Mouse (Mus musculus): ENCODE results near the gene Hhex. TPM values are rescaled to one million over a fixed set of nuclear protein-coding genes. Genes with fewer than 3 reads are reported as not detected.

Gene Hhex
- polyA plus RNA-seq, 1 experiment from 2014 or later = 8.2 TPM

DNA sequence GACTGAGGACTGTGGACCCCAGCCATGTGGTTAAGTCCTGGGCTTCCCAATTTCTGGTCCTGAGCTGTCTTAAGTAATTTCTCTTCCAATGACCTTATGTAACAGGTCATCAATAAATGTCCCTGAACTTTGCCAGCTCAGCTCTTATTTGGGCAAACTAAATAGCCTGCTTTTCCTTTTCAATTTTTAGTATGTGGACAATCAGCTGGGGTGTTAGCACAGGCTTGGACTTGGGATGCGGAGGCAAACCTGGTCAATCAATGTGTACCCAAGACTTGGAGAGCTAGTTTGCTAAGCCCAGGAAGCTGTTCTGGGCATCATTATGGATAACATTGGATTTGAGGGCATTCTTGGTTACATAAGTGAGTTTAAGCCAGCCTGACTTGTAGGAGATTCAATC is 21.4 kb downstream of the Hhex start:
- Histone ChIP-seq H3K9me3 (0 out of 2 replicates have a peak, but pooled peaks cover 3% of the 10 kb centered on the region), H3K9ac (no peak overlapping the region), H3K4me3 (no peak overlapping the region), H3K4me1 (no peaks in the 10 kb centered on the region), H3K27ac (no peak overlapping the region), H3K27me3 (replicated peaks) (no peaks in the 10 kb centered on the region), H3K36me3 (no peaks in the 10 kb centered on the region), H3K4me2 (replicated peaks) (no peak overlapping the region)
- no peak for ATAC-seq (ENCODE audit: low FRiP score, low read depth)
- WGBS = 100% methylated on average over 1 of the region's 1 CpGs

DNA sequence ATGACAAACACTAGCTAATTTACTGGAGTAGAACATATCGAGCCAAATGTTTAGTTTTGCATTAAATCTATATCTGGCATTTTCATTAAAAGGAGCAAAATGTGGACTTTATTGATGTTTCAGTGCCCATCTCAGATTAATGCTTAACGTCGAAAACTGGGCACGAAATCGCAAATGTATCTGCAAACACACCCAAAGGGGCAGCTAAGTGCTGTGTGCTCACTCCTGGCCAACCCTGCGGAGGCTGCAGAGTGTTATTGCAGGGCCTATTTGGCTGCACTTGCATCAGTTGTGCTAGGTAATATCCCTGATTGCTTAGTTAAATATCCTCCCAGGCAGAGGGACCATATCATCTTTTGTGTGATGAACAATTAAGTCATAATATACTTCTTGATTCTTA is 23.4 kb downstream of the Hhex start:
- no peak for ATAC-seq (ENCODE audit: low FRiP score, low read depth)
- H3K4me2 ChIP-seq (replicated peaks) = no peak overlapping the region
- no peak overlapping the region for H3K27ac ChIP-seq
- no peaks in the 10 kb centered on the region for H3K36me3 ChIP-seq
- WGBS = 81% methylated on average over 6 of the region's 6 CpGs
- H3K27me3 ChIP-seq (replicated peaks) = no peaks in the 10 kb centered on the region
- H3K9me3 ChIP-seq = 0 out of 2 replicates have a peak, but pooled peaks cover 4% of the 10 kb centered on the region
- H3K9ac ChIP-seq = no peak overlapping the region
- H3K4me1 ChIP-seq = no peaks in the 10 kb centered on the region
- H3K4me3 ChIP-seq = no peak overlapping the region

DNA sequence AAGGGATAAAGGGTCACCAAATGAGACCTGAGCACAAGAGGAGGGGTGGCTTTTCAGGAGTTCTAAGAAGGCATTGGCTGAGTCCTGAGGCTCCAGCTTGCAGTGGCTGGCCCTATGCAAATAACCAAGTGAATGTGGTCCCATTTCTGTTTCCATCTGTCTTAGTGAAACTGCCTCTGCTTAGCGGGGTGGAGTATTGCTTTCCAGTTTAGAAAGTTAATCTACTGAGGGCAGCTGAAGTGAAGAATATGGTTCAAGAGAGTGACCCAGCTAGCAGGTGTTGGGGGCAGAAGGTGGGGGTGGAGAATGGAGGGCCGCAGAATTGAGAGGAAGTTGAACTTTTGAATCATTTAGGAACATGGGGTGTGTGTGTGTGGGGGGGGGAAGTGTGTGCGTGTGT is 31.8 kb downstream of the Hhex start:
- Histone ChIP-seq H3K9me3 (no peaks in the 10 kb centered on the region), H3K27me3 (replicated peaks) (no peaks in the 10 kb centered on the region), H3K4me1 (no peaks in the 10 kb centered on the region), H3K4me3 (no peak overlapping the region), H3K27ac (no peak overlapping the region), H3K4me2 (replicated peaks) (no peak overlapping the region), H3K36me3 (no peaks in the 10 kb centered on the region), H3K9ac (no peak overlapping the region)
- ATAC-seq (ENCODE audit: low FRiP score, low read depth) = no peak
- WGBS = 88% methylated on average over 3 of the region's 3 CpGs

DNA sequence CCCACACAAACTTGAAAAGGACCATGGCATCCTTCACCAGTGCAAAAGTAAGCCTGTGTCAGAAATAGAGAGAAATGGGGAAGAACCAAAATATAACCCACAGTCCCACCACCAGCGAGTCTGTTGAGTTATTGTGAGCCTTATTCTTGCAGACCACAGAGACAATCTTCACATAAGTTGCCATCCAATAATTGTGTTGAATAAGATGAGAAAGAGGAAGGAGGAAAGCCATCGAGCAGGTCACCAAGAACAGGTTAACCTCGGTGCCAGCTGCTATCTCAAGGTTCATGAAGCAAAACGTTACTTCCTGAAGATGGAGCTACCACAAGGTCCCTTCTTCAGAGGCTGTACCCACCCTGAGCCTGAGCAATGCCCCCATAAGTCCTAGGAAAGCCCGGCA is 32.4 kb downstream of the Hhex start:
- WGBS = 90% methylated on average over 5 of the region's 5 CpGs
- no peak overlapping the region for H3K4me2 ChIP-seq (replicated peaks)
- no peak overlapping the region for H3K4me3 ChIP-seq
- H3K27me3 ChIP-seq (replicated peaks) = no peaks in the 10 kb centered on the region
- no peaks in the 10 kb centered on the region for H3K4me1 ChIP-seq
- ATAC-seq (ENCODE audit: low FRiP score, low read depth) = no peak
- H3K27ac ChIP-seq = no peak overlapping the region
- no peak overlapping the region for H3K9ac ChIP-seq
- H3K36me3 ChIP-seq = no peaks in the 10 kb centered on the region
- no peaks in the 10 kb centered on the region for H3K9me3 ChIP-seq

DNA sequence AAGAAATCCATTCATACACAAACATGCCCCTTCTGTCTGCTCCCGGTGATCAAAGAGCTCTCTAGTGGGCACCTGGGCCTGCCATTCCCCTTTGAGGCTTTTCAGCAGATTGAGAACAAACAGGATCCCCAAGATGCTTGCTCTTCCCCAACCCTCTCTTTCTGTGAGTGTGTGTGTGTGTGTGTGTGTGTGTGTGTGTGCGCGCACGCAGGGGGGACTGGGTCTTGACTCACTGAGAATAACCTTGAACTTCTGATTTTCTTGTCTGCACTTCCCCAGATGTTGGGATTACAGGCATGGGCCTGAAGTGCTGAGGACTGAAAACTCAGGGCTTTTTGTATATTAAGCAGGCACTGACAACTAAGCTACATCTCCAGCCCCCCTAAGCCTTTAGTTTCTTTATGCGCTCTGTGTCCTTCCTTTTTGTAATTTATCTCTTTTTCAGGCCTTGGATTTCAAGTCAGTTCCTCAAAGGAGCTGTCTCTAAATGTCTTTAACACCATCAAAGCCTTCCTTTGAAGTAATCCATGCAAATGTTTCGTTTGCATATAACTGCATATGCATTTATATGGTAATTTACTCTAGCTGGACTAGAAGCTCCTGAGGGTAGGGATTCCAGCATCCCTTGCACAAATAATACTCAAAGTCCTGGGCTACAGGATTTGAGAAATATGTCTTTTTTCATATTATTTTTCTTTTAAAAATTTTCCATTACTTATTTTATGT is 34.4 kb downstream of the Hhex start:
- Histone ChIP-seq H3K4me1 (no peaks in the 10 kb centered on the region), H3K9me3 (no peaks in the 10 kb centered on the region), H3K27me3 (replicated peaks) (no peaks in the 10 kb centered on the region), H3K9ac (no peak overlapping the region), H3K27ac (no peak overlapping the region), H3K4me3 (no peak overlapping the region), H3K36me3 (no peaks in the 10 kb centered on the region), H3K4me2 (replicated peaks) (no peak overlapping the region)
- 56% methylated on average over 6 of the region's 6 CpGs for WGBS
- no peak for ATAC-seq (ENCODE audit: low FRiP score, low read depth)

DNA sequence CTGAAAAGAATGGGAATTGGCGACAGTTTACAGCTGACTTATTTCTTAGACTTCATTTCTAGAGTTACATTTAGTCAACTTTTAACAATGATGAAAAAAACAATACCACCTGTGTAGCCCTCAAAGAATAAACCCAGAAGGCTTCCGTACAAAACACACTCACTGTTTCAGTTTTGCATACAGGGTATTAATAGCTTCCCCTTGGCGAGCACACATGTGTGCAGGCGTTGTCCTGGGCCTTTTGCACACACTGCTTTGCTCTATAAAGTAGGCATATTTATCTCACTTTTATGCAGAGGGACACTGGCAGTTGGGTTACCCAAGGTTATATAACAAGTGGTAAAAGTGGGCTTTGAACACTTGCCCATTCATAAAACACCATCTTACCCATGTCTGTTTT is 37.1 kb downstream of the Hhex start:
- Histone ChIP-seq H3K9ac (no peak overlapping the region), H3K36me3 (no peaks in the 10 kb centered on the region), H3K4me2 (replicated peaks) (no peak overlapping the region), H3K27me3 (replicated peaks) (no peaks in the 10 kb centered on the region), H3K4me3 (no peak overlapping the region), H3K27ac (no peak overlapping the region), H3K9me3 (no peaks in the 10 kb centered on the region), H3K4me1 (no peaks in the 10 kb centered on the region)
- WGBS = 88% methylated on average over 4 of the region's 4 CpGs
- no peak for ATAC-seq (ENCODE audit: low FRiP score, low read depth)

DNA sequence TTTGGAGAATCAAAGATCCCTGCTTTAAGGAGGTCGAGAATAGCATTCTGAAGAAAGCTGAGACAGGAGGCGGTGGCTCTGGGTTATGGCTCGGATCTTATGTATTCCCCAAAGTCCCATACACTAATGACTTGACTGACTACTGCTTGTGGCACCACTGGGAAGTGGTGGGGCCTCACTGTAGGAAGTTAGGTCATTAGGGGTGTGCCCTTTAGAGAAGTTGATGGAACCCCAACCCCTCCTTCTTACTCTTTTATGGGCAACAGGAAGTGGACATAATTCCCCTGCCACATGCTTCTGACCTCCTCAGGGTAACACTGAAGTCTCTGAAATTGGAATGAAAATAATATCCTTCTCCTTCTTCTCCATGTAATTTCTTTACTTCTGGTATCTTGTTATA is 38.0 kb downstream of the Hhex start:
- Histone ChIP-seq H3K9ac (no peak overlapping the region), H3K36me3 (no peaks in the 10 kb centered on the region), H3K27me3 (replicated peaks) (no peaks in the 10 kb centered on the region), H3K27ac (no peak overlapping the region), H3K4me2 (replicated peaks) (no peak overlapping the region), H3K9me3 (no peaks in the 10 kb centered on the region), H3K4me1 (no peaks in the 10 kb centered on the region), H3K4me3 (no peak overlapping the region)
- WGBS = 69% methylated on average over 3 of the region's 3 CpGs
- ATAC-seq (ENCODE audit: low FRiP score, low read depth) = no peak

DNA sequence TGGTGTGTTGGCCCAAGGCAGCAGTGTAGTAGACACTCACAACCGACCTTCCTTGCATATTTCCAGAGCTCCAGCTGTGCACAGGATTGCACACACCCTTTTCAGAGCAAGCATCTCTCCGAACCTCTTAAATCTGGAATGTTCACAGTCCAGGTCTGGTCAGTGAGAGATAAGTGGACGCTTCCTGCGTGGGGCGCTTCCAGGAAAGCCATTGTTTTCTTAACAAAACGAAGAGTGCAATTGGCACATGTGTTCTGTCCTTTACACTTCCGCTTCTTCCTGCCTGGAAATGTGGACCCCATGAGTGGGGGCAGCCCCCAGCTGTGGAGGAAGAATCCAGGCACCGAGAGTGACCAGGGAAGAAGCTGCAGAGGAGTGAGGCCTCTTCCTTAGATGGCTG is 47.1 kb downstream of the Hhex start:
- no peak overlapping the region for H3K27ac ChIP-seq

DNA sequence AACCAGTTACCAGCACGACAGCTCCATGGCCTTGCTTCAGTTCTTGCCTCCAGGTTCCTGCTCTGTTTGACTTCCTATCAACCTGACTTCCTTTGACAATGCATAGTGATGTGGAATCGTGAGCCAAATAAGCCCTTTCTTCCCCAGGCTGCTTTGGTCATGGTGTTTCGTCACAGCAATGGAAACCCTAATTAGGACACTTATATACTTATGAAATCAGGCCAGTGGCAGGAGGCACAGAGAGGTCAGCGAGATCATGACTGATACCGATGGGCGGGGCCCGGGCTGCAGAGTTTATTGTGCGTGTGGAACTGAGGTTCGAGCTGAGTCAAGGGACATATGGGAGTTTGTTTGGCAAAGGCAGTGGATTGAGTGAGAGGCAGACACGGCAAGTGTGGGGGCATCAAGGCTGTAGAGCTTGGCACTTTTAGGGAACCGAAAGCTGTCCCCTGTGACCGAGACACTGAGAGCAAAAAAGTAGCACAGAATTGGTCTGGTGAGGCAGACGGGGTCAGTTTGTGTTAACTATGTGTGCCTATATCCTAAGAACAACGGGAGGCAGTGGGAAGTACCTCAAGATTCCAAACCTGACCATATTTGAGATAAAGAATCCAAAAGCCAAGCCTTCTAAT is 48.1 kb downstream of the Hhex start:
- Histone ChIP-seq H3K4me1 (no peaks in the 10 kb centered on the region), H3K27ac (no peak overlapping the region), H3K9me3 (no peaks in the 10 kb centered on the region), H3K4me3 (no peak overlapping the region), H3K36me3 (no peaks in the 10 kb centered on the region), H3K9ac (no peak overlapping the region), H3K27me3 (replicated peaks) (no peaks in the 10 kb centered on the region), H3K4me2 (replicated peaks) (no peak overlapping the region)
- ATAC-seq (ENCODE audit: low FRiP score, low read depth) = no peak
- 91% methylated on average over 14 of the region's 14 CpGs for WGBS

More for the DNA sequence above, 47.1 kb downstream of the Hhex start:
- H3K4me2 ChIP-seq (replicated peaks) = no peak overlapping the region
- H3K9me3 ChIP-seq = no peaks in the 10 kb centered on the region
- ATAC-seq (ENCODE audit: low FRiP score, low read depth) = no peak
- H3K27me3 ChIP-seq (replicated peaks) = no peaks in the 10 kb centered on the region
- no peak overlapping the region for H3K9ac ChIP-seq
- no peaks in the 10 kb centered on the region for H3K4me1 ChIP-seq
- 77% methylated on average over 8 of the region's 8 CpGs for WGBS
- H3K4me3 ChIP-seq = no peak overlapping the region
- H3K36me3 ChIP-seq = no peaks in the 10 kb centered on the region

DNA sequence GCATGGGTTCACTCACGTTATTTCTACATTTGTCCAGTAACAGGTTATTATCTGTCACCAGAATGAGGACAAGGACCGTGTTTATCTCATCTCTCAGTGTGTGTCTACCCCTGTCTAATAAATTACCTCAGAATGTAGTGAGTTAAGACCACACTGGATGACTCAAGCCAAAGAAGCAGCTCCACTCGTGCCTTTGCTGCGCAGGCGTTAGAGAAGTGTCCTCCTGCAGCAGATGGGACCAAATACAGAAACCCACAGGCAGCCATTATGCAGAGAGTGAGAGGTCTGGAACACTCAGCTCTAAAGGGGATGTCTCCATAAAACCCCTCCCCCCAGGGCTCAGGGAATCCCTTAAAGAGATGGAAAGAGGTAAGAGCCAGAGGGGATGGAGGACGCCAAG is 50.2 kb downstream of the Hhex start:
- 90% methylated on average over 6 of the region's 6 CpGs for WGBS
- no peaks in the 10 kb centered on the region for H3K4me1 ChIP-seq
- ATAC-seq (ENCODE audit: low FRiP score, low read depth) = no peak

DNA sequence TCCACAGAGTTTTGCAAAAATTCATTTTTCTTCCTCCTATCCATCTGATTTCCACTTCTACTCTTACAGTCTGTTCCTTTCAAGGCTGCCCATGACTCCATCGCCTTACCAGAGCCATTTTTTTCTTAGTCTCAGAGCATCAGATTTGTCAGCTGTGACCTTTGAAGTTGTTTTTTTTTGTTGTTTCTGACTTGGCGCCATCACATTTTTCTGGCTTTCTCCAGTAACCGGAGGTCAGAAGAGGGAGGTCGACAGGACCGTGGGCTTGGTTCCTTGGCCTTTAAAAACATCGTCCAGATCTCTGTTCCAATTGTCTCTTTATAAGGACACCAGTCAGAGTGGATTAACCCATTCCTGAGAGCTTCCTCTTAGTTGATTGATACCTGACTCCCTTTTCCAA is 52.2 kb downstream of the Hhex start:
- Histone ChIP-seq H3K36me3 (no peaks in the 10 kb centered on the region), H3K9me3 (no peaks in the 10 kb centered on the region), H3K4me1 (no peaks in the 10 kb centered on the region), H3K4me3 (no peak overlapping the region), H3K27ac (no peak overlapping the region), H3K9ac (no peak overlapping the region), H3K4me2 (replicated peaks) (no peak overlapping the region), H3K27me3 (replicated peaks) (no peaks in the 10 kb centered on the region)
- 87% methylated on average over 6 of the region's 6 CpGs for WGBS
- no peak for ATAC-seq (ENCODE audit: low FRiP score, low read depth)

More for the DNA sequence above, 50.2 kb downstream of the Hhex start:
- Histone ChIP-seq H3K36me3 (no peaks in the 10 kb centered on the region), H3K4me2 (replicated peaks) (no peak overlapping the region), H3K9me3 (no peaks in the 10 kb centered on the region), H3K27me3 (replicated peaks) (no peaks in the 10 kb centered on the region), H3K27ac (no peak overlapping the region), H3K9ac (no peak overlapping the region), H3K4me3 (no peak overlapping the region)

DNA sequence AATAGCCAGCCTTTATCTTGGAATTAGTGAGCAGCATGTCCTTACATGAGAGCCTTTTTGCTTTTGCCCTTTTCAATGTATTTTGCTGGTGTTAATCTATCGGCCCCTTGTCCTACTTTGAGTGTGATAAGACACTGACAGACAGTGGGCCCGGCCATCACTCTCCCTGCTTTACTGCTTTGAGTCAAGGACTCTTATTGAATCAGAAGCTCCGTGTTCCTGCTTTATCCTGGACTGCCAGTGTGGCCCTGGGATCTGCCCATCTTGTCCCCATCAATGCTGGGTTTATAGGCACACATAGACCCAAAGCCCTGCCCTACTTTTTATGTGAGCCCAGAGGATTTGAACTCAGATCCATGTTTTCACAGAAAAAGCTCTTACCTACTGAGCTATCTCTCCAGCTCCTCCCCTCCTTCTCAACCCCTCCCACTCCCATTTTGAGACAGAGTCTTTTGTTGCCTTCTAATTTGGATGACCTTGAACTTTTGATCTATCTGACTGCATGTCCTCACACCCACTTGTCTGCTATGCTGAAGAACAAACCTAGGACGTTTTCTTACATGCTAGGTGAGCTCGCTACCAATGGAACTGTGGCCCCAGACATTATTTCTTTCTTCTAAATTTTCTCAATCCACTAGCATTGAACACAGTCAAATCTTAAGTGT is 53.3 kb downstream of the Hhex start:
- Histone ChIP-seq H3K27ac (no peak overlapping the region), H3K4me1 (no peaks in the 10 kb centered on the region), H3K27me3 (replicated peaks) (no peaks in the 10 kb centered on the region), H3K36me3 (no peaks in the 10 kb centered on the region), H3K4me3 (no peak overlapping the region), H3K9me3 (no peaks in the 10 kb centered on the region), H3K4me2 (replicated peaks) (no peak overlapping the region), H3K9ac (no peak overlapping the region)
- ATAC-seq (ENCODE audit: low FRiP score, low read depth) = no peak
- WGBS = 90% methylated on average over 5 of the region's 5 CpGs

Data from neural tube, embryonic 12.5 days (tissue).